Mouse (Mus musculus): ENCODE measurements around the gene Stradb.

DNA sequence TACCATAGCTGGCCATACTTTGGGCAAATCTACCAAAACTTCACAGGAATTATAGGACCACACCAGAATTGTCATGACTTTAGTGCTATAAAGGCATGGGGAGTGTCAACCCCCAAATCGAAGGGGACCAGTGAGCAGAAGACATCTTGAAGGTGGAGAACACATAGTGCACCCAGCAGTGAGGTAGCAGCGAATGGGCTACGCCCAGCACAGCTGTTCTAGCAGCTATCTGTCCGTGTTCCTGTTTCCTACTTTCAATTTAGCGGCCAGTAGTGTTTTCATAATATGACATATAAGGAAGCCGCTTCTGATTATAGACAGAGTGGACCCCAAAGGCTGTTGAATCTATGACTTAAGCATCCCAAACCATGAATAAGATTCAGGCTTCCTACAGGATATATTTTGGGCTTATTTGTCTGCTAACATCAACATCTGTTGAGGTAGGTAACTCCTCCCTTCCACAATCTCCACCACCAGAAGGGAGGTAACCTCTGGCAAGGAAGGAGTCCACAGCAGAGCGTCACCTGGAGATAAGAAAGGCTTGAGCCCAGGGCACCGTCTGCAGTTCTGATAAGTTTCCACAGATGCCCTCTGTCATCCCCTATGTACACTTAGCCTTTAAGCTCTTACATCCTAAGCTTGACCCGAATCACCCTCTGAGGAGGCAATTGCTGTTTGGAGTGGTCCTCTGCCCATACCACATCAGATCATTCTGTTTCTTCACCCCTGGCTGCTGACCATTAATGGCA lies 19.5 kb upstream of the Stradb start:
- no peak for TF ChIP-seq CTCF (IDR thresholded peaks at IDR 0.05; ENCODE audit: control insufficient read depth, insufficient read depth, low read length)
- TF ChIP-seq POLR2A (IDR thresholded peaks at IDR 0.05; ENCODE audit: borderline replicate concordance, control insufficient read depth, low read depth, low read length) = no peak

Data from bone marrow, adult 2 months (tissue).